Mouse (Mus musculus) heart, adult 2 months (tissue): ENCODE results near the gene Ltb4r1. TPM values are rescaled to one million over a fixed set of nuclear protein-coding genes. Genes with fewer than 3 reads are reported as not detected.

Experiments
- DNase-seq, 2 experiments: peaks; one replicate each; pipeline ENCODE4 v3.0.0; 2021
- H3K27ac ChIP-seq: fragments of 200-600 bp; 2 replicates; pipeline ENCODE4 v1.8.1; 2022
- H3K27me3 ChIP-seq: fragments of 200-500 bp; 2 replicates; pipeline ENCODE4 v1.6.1; 2012; ENCODE audit warnings: mild to moderate bottlenecking, low read length, inconsistent platforms, mixed read lengths; ENCODE audit not compliant: control insufficient read depth, insufficient read depth
- H3K36me3 ChIP-seq: fragments of 200-500 bp; 2 replicates; pipeline ENCODE4 v1.6.1; 2012; ENCODE audit warnings: low read length, inconsistent platforms; ENCODE audit not compliant: control insufficient read depth, insufficient read depth
- H3K4me1 ChIP-seq: fragments of 200-500 bp; 2 replicates; pipeline ENCODE4 v1.6.1; 2011; ENCODE audit warnings: low read length; ENCODE audit not compliant: control insufficient read depth, insufficient read depth
- H3K4me3 ChIP-seq: fragments of 200-600 bp; 2 replicates; pipeline ENCODE4 v1.8.1; 2022
- H3K79me2 ChIP-seq: fragments of 200-500 bp; replicated peaks from 2 replicates; pipeline ENCODE4 v1.6.1; 2012; ENCODE audit warnings: mild to moderate bottlenecking, inconsistent platforms, low read length, moderate library complexity, mixed read lengths; ENCODE audit not compliant: control insufficient read depth, insufficient read depth
- H3K9ac ChIP-seq: fragments of 200-500 bp; 2 replicates; pipeline ENCODE4 v1.6.1; 2012; ENCODE audit warnings: low read depth, mild to moderate bottlenecking, control low read depth, inconsistent platforms, low read length, mixed read lengths
- CTCF ChIP-seq: fragments of 200-600 bp; IDR thresholded peaks from 2 replicates; pipeline ENCODE4 v1.8.1; 2022; ENCODE audit warnings: antibody characterized with exemption, mild to moderate bottlenecking, moderate library complexity
- EP300 ChIP-seq: fragments of 200-500 bp; IDR thresholded peaks from 2 replicates; pipeline ENCODE4 v1.6.1; 2011; ENCODE audit warnings: low read depth, low read length, control low read depth; ENCODE audit not compliant: insufficient read depth
- POLR2A ChIP-seq: fragments of 200-500 bp; IDR thresholded peaks from 2 replicates; pipeline ENCODE4 v1.6.1; 2011; ENCODE audit warnings: mild to moderate bottlenecking, low read depth, low read length, control low read depth; ENCODE audit not compliant: insufficient read depth
- WGBS: fragments of 180-500 bp; shearing (Covaris S2); methylation state at CpG from one replicate; pipeline ENCODE4 v1.1.7; 2018; 5-methylcytosine and 5-hydroxymethylcytosine counted together
- intact Hi-C: fragments of 180-260 bp; cut with DNase I; formaldehyde crosslinking; loops from one replicate; pipeline ENCODE4 v1.15.1; 2025
- polyA plus RNA-seq: library from polyadenylated mRNA; depleted of rRNA; stranded (reverse); fragments of >200 nt; gene quantifications from 2 replicates; pipeline ENCODE4 v1.2.3, GENCODE M21; 2012
- total RNA-seq, 2 experiments: library from RNA; stranded (reverse); gene quantifications; 2 replicates each; pipeline ENCODE4 v1.2.3; 2021

Gene Ltb4r1
- total and polyA plus RNA-seq, 3 experiments: 0.34 to 0.76 (median 0.36) TPM

DNA sequence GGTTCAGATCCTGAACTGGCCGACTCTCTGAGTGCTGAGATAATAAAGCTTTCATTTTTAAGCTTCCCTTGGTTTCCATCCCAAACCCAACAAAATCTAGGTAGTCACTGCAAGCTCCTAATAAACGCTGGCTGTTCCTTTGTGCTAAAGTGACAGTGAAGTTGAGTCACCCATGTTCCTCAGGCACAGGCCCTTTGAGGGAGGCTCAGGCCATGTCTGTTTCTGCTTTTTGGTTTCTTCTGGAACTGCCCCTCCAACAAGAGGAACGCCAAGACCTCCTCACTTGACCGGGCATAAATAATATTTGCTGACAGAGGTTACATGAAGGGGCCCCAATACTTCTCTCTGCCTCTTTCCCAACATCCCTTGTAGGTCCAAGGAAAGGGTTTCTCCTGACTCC lies 30.0 kb upstream of the Ltb4r1 start:
- no peak overlapping the region for H3K27ac ChIP-seq
- intact Hi-C loops: no loop called here
- TF ChIP-seq POLR2A (no peak), EP300 (no peak), CTCF (no peak)
- no peak overlapping the region for H3K4me3 ChIP-seq
- no peak overlapping the region for H3K9ac ChIP-seq
- WGBS: 70% methylated on average over 4 of the region's 4 CpGs
- no peaks in the 10 kb centered on the region for H3K79me2 ChIP-seq
- DNase-seq: no peak
- H3K27me3 ChIP-seq: no peaks in the 10 kb centered on the region
- no peaks in the 10 kb centered on the region for H3K36me3 ChIP-seq
- H3K4me1 ChIP-seq: no peaks in the 10 kb centered on the region

DNA sequence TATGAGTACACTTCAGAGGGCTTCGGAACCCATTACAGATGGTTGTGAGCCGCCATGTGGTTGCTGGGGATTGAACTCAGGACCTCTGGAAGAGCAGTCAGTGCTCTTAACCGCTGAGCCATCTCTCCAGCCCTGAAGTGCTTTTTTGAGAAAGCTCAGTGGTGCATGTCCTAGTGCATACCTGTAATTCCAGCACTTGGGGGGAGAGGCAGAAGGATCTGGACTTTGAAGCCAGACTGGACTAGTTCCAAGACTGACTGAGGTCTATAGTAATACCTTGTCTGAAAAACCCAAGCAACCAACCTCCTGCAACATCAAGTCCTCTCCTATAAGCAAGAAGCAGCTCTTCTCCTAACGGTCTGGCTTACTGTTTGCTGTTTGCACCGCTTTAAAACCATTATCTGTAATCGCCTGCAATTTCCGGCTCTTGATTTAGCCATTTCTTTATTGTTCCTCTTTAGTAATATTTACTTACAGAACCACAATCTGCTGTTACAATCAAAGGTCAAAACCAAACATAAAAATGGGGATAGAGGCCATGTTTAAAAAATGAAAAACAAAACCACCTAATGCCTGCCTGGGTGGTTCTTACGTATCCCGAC lies 28.6 kb upstream of the Ltb4r1 start:
- no peaks in the 10 kb centered on the region for H3K79me2 ChIP-seq
- H3K27me3 ChIP-seq: no peaks in the 10 kb centered on the region
- no peaks in the 10 kb centered on the region for H3K4me1 ChIP-seq
- TF ChIP-seq POLR2A (no peak), EP300 (no peak), CTCF (no peak)
- intact Hi-C loops: no loop called here
- H3K27ac ChIP-seq: no peak overlapping the region
- DNase-seq: no peak
- no peak overlapping the region for H3K9ac ChIP-seq
- no peaks in the 10 kb centered on the region for H3K36me3 ChIP-seq
- 86% methylated on average over 9 of the region's 9 CpGs for WGBS
- no peak overlapping the region for H3K4me3 ChIP-seq

DNA sequence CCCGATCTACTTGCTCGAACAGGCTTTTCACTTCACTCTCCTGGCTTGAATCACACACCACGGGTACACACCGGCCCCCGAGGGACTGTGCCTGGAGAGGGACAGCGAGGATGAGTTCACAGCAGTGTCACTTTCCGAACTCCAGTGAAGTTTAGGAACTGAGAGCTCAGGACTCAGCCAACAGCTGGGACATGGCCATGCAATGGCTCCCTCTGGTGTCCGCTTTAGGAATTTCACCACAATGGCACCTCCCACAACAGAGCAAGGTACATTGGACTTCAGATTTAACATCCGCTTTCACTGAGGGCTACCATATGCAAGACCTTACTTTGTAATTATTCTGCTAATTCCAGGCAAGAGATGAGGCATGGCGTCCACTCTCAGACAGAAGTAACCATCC lies 22.1 kb upstream of the Ltb4r1 start:
- Histone ChIP-seq H3K36me3 (no peaks in the 10 kb centered on the region), H3K9ac (peak overlapping the region; percentile 32; the same call in 1 of the 2 replicates), H3K27me3 (no peaks in the 10 kb centered on the region), H3K4me1 (peaks cover 4% of the 10 kb centered on the region), H3K79me2 (no peaks in the 10 kb centered on the region), H3K27ac (no peak overlapping the region), H3K4me3 (no peak overlapping the region)
- 12% methylated on average over 10 of the region's 10 CpGs for WGBS
- DNase-seq: peak; percentile 85 to 91
- TF ChIP-seq EP300 (peak; percentile 93; the same call in 1 of the 2 replicates), POLR2A (no peak)
- intact Hi-C loops: loop anchor here (1.0 to 2.0 kb wide), 3 partner anchors 21 to 115 kb away; partner anchors contain the start of gene Rabggta

DNA sequence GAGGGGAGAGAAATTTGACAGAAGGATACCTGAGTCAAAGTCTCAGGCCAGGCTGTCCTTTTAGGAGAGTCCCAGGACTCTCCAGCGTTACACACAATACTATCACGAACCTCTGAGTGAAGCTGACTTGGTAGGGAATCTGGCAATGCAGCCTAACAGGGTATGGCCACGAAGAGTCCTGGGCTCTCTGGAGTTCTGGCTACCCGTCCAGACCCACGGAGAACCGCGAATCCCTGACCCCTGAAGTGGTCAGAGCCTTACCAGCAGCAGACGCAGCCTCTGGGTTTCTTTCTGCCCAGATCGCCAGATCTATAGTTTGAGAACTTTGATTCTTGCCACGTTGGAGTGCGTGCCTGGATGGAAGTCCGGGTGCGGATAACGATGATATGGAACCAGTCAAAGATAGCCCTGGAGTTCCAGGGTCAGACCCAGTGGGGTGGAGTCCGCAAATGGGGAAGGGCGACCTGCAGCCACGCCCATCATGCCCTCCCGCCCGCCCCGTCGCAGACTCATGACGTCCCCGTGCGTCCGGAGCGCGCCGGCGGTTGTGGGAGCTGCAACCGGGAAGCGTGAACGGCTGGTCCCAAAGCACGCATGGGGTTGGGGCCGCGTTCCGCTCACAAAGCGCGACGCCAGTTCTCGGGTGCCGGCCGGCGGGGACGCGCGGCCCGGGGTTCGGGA lies 20.4 kb upstream of the Ltb4r1 start, which contains the start of the genes Dhrs1 and Nop9:
Gene Dhrs1 (minus strand): TSS at position 511 of the 681 bp plus-strand sequence.
Gene Nop9 (plus strand): TSS at position 514 of the 681 bp plus-strand sequence.
- Histone ChIP-seq H3K36me3 (no peaks in the 10 kb centered on the region), H3K27me3 (no peaks in the 10 kb centered on the region), H3K4me3 (peak within 1 kb of the TSS; percentile 89), H3K9ac (peak within 1 kb of the TSS; percentile 82), H3K27ac (peak within 1 kb of the TSS; percentile 85), H3K79me2 (no peaks in the 10 kb centered on the region), H3K4me1 (peaks cover 4% of the 10 kb centered on the region)
- intact Hi-C loops: loop anchor here (2.0 kb wide), 1 partner anchor 117 kb away; no protein-coding TSS in a partner anchor
- TF ChIP-seq CTCF (peak; percentile 31), POLR2A (peak; percentile 81), EP300 (0 out of 2 replicates have a peak, but pooled peaks have one; percentile 18)
- DNase-seq: peak; percentile 91 to 92
- WGBS: under 1% methylated on average over 48 of the region's 48 CpGs

DNA sequence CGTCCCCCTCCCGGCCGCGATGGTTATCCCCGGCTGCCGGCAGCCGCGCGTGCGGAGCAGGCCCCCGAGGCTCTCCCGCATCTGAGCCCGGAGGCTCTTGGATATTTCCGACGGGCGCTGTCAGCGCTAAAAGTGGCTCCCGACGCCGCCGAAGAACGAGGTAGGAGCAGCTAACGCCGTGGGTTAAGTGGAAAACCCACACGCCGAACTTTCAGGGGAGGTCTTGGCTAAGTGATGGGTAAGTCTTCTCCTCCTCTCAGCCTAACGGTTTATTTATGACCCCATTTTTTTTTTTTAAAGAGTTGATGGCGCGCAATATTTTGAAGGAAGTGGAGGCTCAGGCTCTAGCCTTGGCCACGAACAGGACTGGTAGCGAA lies 19.9 kb upstream of the Ltb4r1 start:
- Histone ChIP-seq H3K27me3 (no peaks in the 10 kb centered on the region), H3K36me3 (no peaks in the 10 kb centered on the region), H3K9ac (peak overlapping the region; percentile 82), H3K27ac (peak overlapping the region; percentile 85), H3K4me3 (peak overlapping the region; percentile 89), H3K79me2 (no peaks in the 10 kb centered on the region), H3K4me1 (peaks cover 4% of the 10 kb centered on the region)
- TF ChIP-seq CTCF: 0 out of 2 replicates have a peak, but pooled peaks have one; percentile 0
- no peak for TF ChIP-seq EP300
- WGBS: under 1% methylated on average over 31 of the region's 31 CpGs
- intact Hi-C loops: loop anchor here (2.0 kb wide), 1 partner anchor 117 kb away; no protein-coding TSS in a partner anchor
- DNase-seq: no peak
